Mouse (Mus musculus): Measurements from ENCODE around the gene Card11. TPM values are rescaled to one million over a fixed set of nuclear protein-coding genes. Genes with fewer than 3 reads are reported as not detected.

The Card11 gene
- total RNA-seq, 1 experiment: 1.2 TPM

DNA sequence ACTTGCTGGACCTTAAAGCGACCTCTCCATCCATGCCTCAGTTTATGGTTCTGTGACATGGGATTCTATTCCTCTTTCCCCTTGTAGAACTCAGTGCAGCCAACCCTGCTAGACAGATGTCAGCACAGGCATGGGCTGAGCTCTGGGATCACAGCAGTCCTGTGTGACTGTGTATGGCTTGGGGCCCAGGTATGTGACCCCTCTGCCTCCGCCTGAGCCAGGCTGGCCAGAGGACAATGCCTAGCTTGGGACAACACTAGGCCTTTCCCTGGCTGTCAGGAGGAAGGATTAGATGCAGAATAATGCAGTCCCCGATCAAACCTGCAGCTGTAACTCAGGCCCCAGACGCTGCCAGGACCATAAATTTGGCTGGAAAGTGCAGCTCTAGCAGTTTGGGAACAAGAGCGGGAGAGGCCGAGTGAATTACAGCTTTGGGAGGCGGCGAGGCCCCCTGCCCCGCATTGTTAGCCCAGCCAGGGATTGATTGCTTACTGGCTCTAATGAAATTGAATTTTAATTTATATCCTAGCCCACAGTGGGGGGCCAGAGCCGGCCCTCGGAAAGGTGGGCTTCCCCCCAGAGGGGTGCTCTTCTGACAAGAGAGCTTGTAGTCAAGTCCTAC is 144.4 kb downstream of the Card11 start:
- H3K27ac ChIP-seq (ENCODE audit: insufficient read depth, low read depth, low read length, poor library complexity, severe bottlenecking): no peak overlapping the region
- H3K4me3 ChIP-seq (ENCODE audit: insufficient read depth in 1 of 2, low read depth in 1 of 2, low read length in 2 of 2, poor library complexity in 1 of 2, severe bottlenecking in 1 of 2): no peak overlapping the region
- H3K9me3 ChIP-seq (ENCODE audit: control insufficient read depth, insufficient read depth, low read depth, low read length): no peaks in the 10 kb centered on the region
- no peak for TF ChIP-seq CHD2 (IDR thresholded peaks at IDR 0.05; ENCODE audit: low read depth, low read length)
- no peak for TF ChIP-seq MAFK (IDR thresholded peaks at IDR 0.05; ENCODE audit: insufficient read depth, low read depth, low read length)
- TF ChIP-seq ZNF384 (IDR thresholded peaks at IDR 0.05; ENCODE audit: low read depth, low read length): no peak
- no peak for TF ChIP-seq HCFC1 (IDR thresholded peaks at IDR 0.05; ENCODE audit: borderline replicate concordance, insufficient read depth, low read length)
- TF ChIP-seq ZC3H11A (IDR thresholded peaks at IDR 0.05; ENCODE audit: borderline replicate concordance, low read depth, low read length): no peak
- H3K9ac ChIP-seq (ENCODE audit: insufficient read depth, low read depth, low read length, poor library complexity, severe bottlenecking): no peak overlapping the region
- in situ Hi-C loops (cut with MboI; ENCODE audit: low sequenced_read_pairs in 2 of 2, unreplicated experiment in 2 of 2): no loop called here
- no peaks in the 10 kb centered on the region for H3K4me1 ChIP-seq (ENCODE audit: control insufficient read depth in 2 of 2, insufficient read depth in 2 of 2, low read length in 2 of 2, poor library complexity in 1 of 2)
- H3K36me3 ChIP-seq (ENCODE audit: control insufficient read depth, insufficient read depth, low read length, poor library complexity, severe bottlenecking): no peaks in the 10 kb centered on the region
- no peak for DNase-seq (ENCODE audit: low read depth, low spot score)

DNA sequence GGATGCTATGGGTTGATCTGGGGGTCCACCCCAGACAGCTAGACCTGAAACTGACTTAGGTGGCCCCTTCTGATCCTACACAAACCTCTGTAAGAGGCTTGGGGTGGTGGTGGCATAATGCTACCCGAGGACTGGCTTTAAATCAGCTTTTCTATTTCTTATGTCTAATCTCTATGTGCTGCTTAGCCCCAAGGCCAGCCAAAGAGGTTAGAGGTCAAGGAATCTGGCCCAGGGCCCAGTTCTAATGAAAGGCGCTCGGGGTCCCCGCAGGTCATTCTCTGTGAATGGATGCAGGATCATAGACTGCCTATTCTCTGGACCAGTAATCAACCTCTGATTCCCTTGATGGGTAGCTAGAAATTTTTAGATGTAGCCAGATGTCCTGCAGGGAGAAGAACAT is 145.7 kb downstream of the Card11 start:
- in situ Hi-C loops (cut with MboI; ENCODE audit: low sequenced_read_pairs in 2 of 2, unreplicated experiment in 2 of 2): no loop called here
- H3K4me1 ChIP-seq (ENCODE audit: control insufficient read depth in 2 of 2, insufficient read depth in 2 of 2, low read length in 2 of 2, poor library complexity in 1 of 2): no peaks in the 10 kb centered on the region
- H3K4me3 ChIP-seq (ENCODE audit: insufficient read depth in 1 of 2, low read depth in 1 of 2, low read length in 2 of 2, poor library complexity in 1 of 2, severe bottlenecking in 1 of 2): no peak overlapping the region

DNA sequence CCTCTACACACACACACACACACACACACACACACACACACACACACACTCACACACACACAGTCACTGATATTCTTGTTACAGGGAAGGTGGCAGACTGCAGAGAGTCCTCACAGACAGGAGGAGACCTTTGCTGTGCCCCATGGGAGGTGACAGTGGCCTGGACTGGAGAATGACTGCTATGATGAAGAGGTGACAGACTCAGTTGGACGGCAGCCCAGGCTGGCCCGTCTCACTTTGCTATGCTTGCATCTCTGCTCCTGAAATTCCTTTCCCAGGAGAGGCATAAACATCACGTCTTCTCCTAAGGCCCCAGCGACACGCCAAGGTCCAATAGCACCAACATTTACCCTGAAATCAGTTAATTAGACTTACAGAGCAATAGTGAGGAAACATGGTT is 146.7 kb downstream of the Card11 start:
- Histone ChIP-seq H3K36me3 (ENCODE audit: control insufficient read depth, insufficient read depth, low read length, poor library complexity, severe bottlenecking) (no peaks in the 10 kb centered on the region), H3K27ac (ENCODE audit: insufficient read depth, low read depth, low read length, poor library complexity, severe bottlenecking) (no peak overlapping the region)
- in situ Hi-C loops (cut with MboI; ENCODE audit: low sequenced_read_pairs in 2 of 2, unreplicated experiment in 2 of 2): no loop called here

More for the DNA sequence above, 145.7 kb downstream of the Card11 start:
- no peaks in the 10 kb centered on the region for H3K9me3 ChIP-seq (ENCODE audit: control insufficient read depth, insufficient read depth, low read depth, low read length)
- no peak overlapping the region for H3K27ac ChIP-seq (ENCODE audit: insufficient read depth, low read depth, low read length, poor library complexity, severe bottlenecking)
- no peak overlapping the region for H3K9ac ChIP-seq (ENCODE audit: insufficient read depth, low read depth, low read length, poor library complexity, severe bottlenecking)
- DNase-seq (ENCODE audit: low read depth, low spot score): no peak
- TF ChIP-seq ZC3H11A (IDR thresholded peaks at IDR 0.05; ENCODE audit: borderline replicate concordance, low read depth, low read length) (no peak), CHD2 (IDR thresholded peaks at IDR 0.05; ENCODE audit: low read depth, low read length) (no peak), MAFK (IDR thresholded peaks at IDR 0.05; ENCODE audit: insufficient read depth, low read depth, low read length) (no peak), HCFC1 (IDR thresholded peaks at IDR 0.05; ENCODE audit: borderline replicate concordance, insufficient read depth, low read length) (no peak), ZNF384 (IDR thresholded peaks at IDR 0.05; ENCODE audit: low read depth, low read length) (no peak)
- no peaks in the 10 kb centered on the region for H3K36me3 ChIP-seq (ENCODE audit: control insufficient read depth, insufficient read depth, low read length, poor library complexity, severe bottlenecking)

DNA sequence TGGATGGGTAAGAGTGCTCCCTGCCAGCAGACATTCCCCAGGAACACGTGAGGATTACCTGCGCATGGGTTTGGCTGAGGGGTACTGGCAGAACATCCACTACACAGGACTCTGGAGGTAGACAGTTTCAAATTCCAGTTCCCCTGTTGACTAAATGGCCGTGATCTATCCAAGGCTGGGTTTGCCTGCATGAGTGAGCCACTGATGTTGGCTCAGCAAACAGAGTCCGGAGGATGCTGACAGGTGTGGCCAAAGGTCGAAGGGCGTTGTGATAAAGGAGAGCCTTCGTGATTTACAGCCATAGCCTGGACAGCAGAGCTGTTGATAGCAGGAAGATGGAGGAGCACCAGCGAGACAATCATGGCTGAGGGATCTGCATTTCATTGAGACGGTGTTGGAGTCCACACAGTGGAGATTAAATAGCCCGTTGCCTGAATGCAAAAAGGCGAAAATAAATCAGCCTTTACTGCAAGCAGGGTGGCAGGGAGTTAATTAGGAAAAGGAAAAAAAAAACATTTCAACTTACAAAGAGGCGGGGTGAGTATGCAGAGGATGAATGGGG is 147.9 kb downstream of the Card11 start:
- no peak overlapping the region for H3K9ac ChIP-seq (ENCODE audit: insufficient read depth, low read depth, low read length, poor library complexity, severe bottlenecking)
- no peak for DNase-seq (ENCODE audit: low read depth, low spot score)
- no peak overlapping the region for H3K4me3 ChIP-seq (ENCODE audit: insufficient read depth in 1 of 2, low read depth in 1 of 2, low read length in 2 of 2, poor library complexity in 1 of 2, severe bottlenecking in 1 of 2)
- TF ChIP-seq ZNF384 (IDR thresholded peaks at IDR 0.05; ENCODE audit: low read depth, low read length): no peak
- TF ChIP-seq ZC3H11A (IDR thresholded peaks at IDR 0.05; ENCODE audit: borderline replicate concordance, low read depth, low read length): no peak
- no peak for TF ChIP-seq HCFC1 (IDR thresholded peaks at IDR 0.05; ENCODE audit: borderline replicate concordance, insufficient read depth, low read length)
- TF ChIP-seq MAFK (IDR thresholded peaks at IDR 0.05; ENCODE audit: insufficient read depth, low read depth, low read length): no peak
- TF ChIP-seq CHD2 (IDR thresholded peaks at IDR 0.05; ENCODE audit: low read depth, low read length): no peak
- no peaks in the 10 kb centered on the region for H3K36me3 ChIP-seq (ENCODE audit: control insufficient read depth, insufficient read depth, low read length, poor library complexity, severe bottlenecking)
- H3K27ac ChIP-seq (ENCODE audit: insufficient read depth, low read depth, low read length, poor library complexity, severe bottlenecking): no peak overlapping the region
- H3K4me1 ChIP-seq (ENCODE audit: control insufficient read depth in 2 of 2, insufficient read depth in 2 of 2, low read length in 2 of 2, poor library complexity in 1 of 2): no peaks in the 10 kb centered on the region
- in situ Hi-C loops (cut with MboI; ENCODE audit: low sequenced_read_pairs in 2 of 2, unreplicated experiment in 2 of 2): no loop called here
- no peaks in the 10 kb centered on the region for H3K9me3 ChIP-seq (ENCODE audit: control insufficient read depth, insufficient read depth, low read depth, low read length)

More for the DNA sequence above, 146.7 kb downstream of the Card11 start:
- Histone ChIP-seq H3K9ac (ENCODE audit: insufficient read depth, low read depth, low read length, poor library complexity, severe bottlenecking) (no peak overlapping the region), H3K4me1 (ENCODE audit: control insufficient read depth in 2 of 2, insufficient read depth in 2 of 2, low read length in 2 of 2, poor library complexity in 1 of 2) (no peaks in the 10 kb centered on the region), H3K9me3 (ENCODE audit: control insufficient read depth, insufficient read depth, low read depth, low read length) (no peaks in the 10 kb centered on the region), H3K4me3 (ENCODE audit: insufficient read depth in 1 of 2, low read depth in 1 of 2, low read length in 2 of 2, poor library complexity in 1 of 2, severe bottlenecking in 1 of 2) (no peak overlapping the region)
- DNase-seq (ENCODE audit: low read depth, low spot score): no peak
- TF ChIP-seq ZC3H11A (IDR thresholded peaks at IDR 0.05; ENCODE audit: borderline replicate concordance, low read depth, low read length) (no peak), CHD2 (IDR thresholded peaks at IDR 0.05; ENCODE audit: low read depth, low read length) (no peak), ZNF384 (IDR thresholded peaks at IDR 0.05; ENCODE audit: low read depth, low read length) (no peak), HCFC1 (IDR thresholded peaks at IDR 0.05; ENCODE audit: borderline replicate concordance, insufficient read depth, low read length) (no peak), MAFK (IDR thresholded peaks at IDR 0.05; ENCODE audit: insufficient read depth, low read depth, low read length) (no peak)
